Mouse (Mus musculus) spleen, adult 2 months (tissue): ENCODE data around the gene Syt6. TPM values are rescaled to one million over a fixed set of nuclear protein-coding genes. Genes with fewer than 3 reads are reported as not detected.

Source experiments
- DNase-seq, 2 experiments: peaks; one replicate each; pipeline versions ENCODE4 v3.0.0 to v3.0.0-alpha.2; 2012 to 2021; ENCODE audit warnings: low spot score in 2 of 2, low read depth in 1 of 2
- H3K27ac ChIP-seq: fragments of 200-500 bp; 2 replicates; pipeline ENCODE4 v1.5.1; 2012; ENCODE audit warnings: low read length, inconsistent platforms; ENCODE audit not compliant: insufficient read depth
- H3K27me3 ChIP-seq: fragments of 200-500 bp; 2 replicates; pipeline ENCODE4 v1.6.1; 2012; ENCODE audit warnings: mild to moderate bottlenecking, moderate library complexity, low read length, inconsistent platforms; ENCODE audit not compliant: control insufficient read depth, insufficient read depth
- H3K36me3 ChIP-seq: fragments of 200-500 bp; 2 replicates; pipeline ENCODE4 v1.6.1; 2012; ENCODE audit warnings: mild to moderate bottlenecking, low read length, inconsistent platforms; ENCODE audit not compliant: control insufficient read depth, insufficient read depth
- H3K4me1 ChIP-seq: fragments of 200-500 bp; 2 replicates; pipeline ENCODE4 v1.6.1; 2011; ENCODE audit warnings: inconsistent platforms; ENCODE audit not compliant: control insufficient read depth, insufficient read depth, insufficient read length
- H3K4me3 ChIP-seq: fragments of 200-500 bp; 2 replicates; pipeline ENCODE4 v1.5.1; 2011; ENCODE audit warnings: mild to moderate bottlenecking, inconsistent platforms; ENCODE audit not compliant: insufficient read depth, insufficient read length; ENCODE audit errors: extremely low read depth
- CTCF ChIP-seq: fragments of 200-500 bp; IDR thresholded peaks from 2 replicates; pipeline ENCODE4 v1.5.1; 2011; ENCODE audit warnings: mild to moderate bottlenecking, inconsistent platforms; ENCODE audit not compliant: insufficient read depth, insufficient read length, insufficient replicate concordance; ENCODE audit errors: extremely low read depth
- POLR2A ChIP-seq: fragments of 200-500 bp; IDR thresholded peaks from 2 replicates; pipeline ENCODE4 v1.6.1; 2011; ENCODE audit warnings: low read depth, low read length, inconsistent platforms
- WGBS: fragments of 180-500 bp; shearing (Covaris S2); methylation state at CpG from one replicate; pipeline ENCODE4 v1.1.7; 2018; 5-methylcytosine and 5-hydroxymethylcytosine counted together
- polyA plus RNA-seq: library from polyadenylated mRNA; depleted of rRNA; stranded (reverse); fragments of >200 nt; gene quantifications from 2 replicates; pipeline ENCODE4 v1.2.3, GENCODE M21; 2012

The Syt6 gene
- polyA plus RNA-seq, 1 experiment: 0.41 TPM

DNA sequence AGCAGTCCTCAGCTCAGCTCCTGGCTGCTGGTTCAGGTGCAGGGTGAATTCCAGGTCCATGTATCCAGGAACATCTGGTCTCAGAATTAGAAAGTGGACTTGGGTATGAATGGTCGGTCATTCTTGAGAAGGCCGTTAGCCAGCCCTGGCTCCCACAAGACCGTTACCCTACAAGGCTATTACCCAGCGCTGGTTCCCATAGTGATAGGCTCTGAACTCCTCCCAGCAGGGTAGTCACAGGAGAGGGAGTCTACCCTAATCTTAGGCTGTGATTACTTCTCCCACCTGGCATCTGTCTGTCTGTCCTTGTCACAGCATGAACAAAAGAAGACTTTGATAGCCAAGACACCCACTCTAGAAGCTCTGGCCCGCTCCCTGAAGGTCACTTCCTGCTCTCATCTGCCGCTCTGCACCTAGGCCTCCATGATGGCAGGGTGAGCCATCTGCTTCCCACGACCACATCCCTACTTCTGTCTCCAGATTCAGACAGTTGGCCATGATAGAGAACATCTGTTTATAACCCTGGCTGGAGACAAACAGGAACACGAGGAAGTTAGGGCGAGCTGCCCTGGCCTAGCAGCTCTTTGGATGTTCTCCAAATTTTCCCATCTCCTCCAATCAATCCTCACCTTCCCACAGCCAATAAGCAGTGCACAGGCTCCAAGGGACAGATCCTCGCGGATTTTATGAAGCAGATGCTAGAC, 72.3 kb downstream of the Syt6 start:
- H3K4me1 ChIP-seq: no peaks in the 10 kb centered on the region
- no peaks in the 10 kb centered on the region for H3K27me3 ChIP-seq
- H3K36me3 ChIP-seq: no peaks in the 10 kb centered on the region
- H3K27ac ChIP-seq: no peak overlapping the region
- WGBS: 86% methylated on average over 11 of the region's 11 CpGs
- H3K4me3 ChIP-seq: no peak overlapping the region
- no peak for DNase-seq
- TF ChIP-seq CTCF: no peak
- TF ChIP-seq POLR2A: no peak

DNA sequence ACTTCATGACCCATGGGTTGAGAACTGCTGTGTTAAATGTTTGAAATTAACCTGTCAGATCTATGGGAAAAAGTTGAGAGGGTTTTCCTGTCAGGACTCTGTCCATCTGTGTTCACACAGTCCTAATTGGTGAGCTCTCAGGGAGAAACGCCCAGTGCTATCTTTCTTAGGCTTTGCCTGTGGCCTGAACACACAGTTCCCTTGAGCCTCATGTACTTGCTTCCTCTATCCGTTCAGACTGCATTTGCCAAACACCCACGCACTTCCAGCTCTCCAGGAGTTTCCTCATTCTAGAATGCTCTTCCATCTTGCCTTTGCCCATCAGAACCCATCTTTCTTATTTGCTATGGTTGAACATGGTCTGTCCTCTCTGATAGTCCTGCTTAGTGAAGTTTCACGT, 73.5 kb downstream of the Syt6 start:
- 84% methylated on average over 4 of the region's 4 CpGs for WGBS
- H3K36me3 ChIP-seq: no peaks in the 10 kb centered on the region
- H3K4me3 ChIP-seq: no peak overlapping the region
- H3K4me1 ChIP-seq: no peaks in the 10 kb centered on the region
- H3K27ac ChIP-seq: no peak overlapping the region
- DNase-seq: no peak
- H3K27me3 ChIP-seq: no peaks in the 10 kb centered on the region
- no peak for TF ChIP-seq POLR2A
- TF ChIP-seq CTCF: no peak

DNA sequence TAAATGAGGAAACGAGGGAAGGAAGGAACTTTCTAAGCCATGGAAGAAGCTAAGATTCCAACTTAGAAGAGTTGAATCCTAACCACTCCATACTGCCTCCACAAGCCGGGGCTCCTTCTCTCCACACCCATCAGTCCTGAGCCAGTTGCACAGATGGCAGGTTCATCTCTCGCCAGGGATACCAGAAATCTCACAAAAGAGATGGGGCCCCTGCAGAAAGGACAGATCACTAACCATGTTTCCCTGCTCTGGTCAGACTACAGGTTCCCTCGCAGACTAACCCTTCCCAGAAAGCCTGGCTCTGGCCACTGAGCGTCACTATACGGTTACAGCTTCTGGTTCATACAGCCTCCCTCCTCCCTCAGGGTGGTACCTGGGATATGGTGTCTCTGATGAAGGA, 74.7 kb downstream of the Syt6 start:
- no peaks in the 10 kb centered on the region for H3K27me3 ChIP-seq
- TF ChIP-seq POLR2A: no peak
- no peak for TF ChIP-seq CTCF
- no peak overlapping the region for H3K4me3 ChIP-seq
- no peaks in the 10 kb centered on the region for H3K4me1 ChIP-seq
- H3K27ac ChIP-seq: no peak overlapping the region
- no peaks in the 10 kb centered on the region for H3K36me3 ChIP-seq
- 92% methylated on average over 6 of the region's 6 CpGs for WGBS
- DNase-seq: no peak

DNA sequence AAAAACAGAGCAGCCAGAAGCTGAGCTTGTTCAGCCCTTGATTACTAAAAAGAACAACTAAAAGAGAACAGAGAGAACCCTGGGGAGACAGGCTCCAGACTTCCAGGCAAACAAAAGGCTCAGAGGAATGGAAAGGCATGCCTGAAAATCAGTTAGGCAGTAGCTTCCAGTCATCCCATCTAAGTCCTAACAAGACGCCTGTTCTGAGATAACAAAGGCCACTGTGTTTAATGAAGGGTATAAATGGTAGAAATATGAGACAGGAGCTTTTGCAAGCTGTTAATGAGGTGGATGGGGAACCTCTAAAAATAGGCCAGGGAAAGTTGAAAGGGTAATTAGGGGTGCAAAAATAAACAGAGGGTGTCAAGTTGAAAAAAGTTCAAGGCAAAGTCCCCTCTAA, 75.4 kb downstream of the Syt6 start:
- Histone ChIP-seq H3K27me3 (no peaks in the 10 kb centered on the region), H3K27ac (no peak overlapping the region), H3K4me1 (no peaks in the 10 kb centered on the region), H3K4me3 (no peak overlapping the region), H3K36me3 (no peaks in the 10 kb centered on the region)
- WGBS: 92% methylated on average over 1 of the region's 1 CpGs
- TF ChIP-seq CTCF (no peak), POLR2A (no peak)
- no peak for DNase-seq

DNA sequence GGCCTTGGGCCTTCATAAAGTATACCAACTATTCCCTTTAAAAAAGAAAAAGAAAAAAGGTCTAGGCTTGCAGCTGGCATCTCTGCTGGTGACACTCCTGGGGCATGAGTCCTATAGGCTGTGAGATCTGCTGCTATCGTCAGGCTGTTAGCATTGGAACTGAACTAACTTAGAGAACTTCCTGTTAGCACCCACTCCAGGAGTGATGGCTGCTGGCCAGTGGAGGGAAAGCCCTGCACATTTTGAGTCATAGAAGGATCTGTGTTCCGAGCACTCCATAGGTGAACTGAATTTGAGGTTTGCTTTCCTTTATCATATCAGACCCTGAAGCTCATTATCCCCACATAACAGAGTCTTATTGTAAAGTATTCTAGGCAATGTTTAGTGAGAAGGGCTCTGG, 85.0 kb downstream of the Syt6 start:
- TF ChIP-seq CTCF: no peak
- TF ChIP-seq POLR2A: no peak

DNA sequence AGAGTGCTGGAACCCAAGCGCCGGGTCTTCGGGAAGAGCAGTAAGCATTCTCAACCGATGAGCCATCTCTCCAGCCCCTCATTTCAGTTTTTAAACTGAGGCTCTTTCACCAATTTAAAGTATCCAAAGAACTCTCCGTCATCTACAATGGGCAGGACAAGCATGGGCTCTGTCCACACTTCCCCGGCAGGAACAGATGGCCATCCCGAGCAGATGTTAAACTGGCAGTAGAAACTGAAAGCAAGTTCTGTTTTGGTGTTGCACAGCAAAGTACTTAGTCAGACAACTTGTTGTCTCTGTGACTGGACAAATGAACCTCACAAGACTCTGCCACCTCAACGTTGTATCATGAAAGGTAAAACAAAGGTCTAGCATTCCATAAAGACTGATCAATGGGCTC, 86.7 kb downstream of the Syt6 start:
- 85% methylated on average over 8 of the region's 8 CpGs for WGBS
- no peak overlapping the region for H3K4me3 ChIP-seq
- H3K27me3 ChIP-seq: no peaks in the 10 kb centered on the region
- H3K4me1 ChIP-seq: no peaks in the 10 kb centered on the region
- TF ChIP-seq POLR2A (no peak), CTCF (no peak)
- H3K27ac ChIP-seq: no peak overlapping the region
- DNase-seq: no peak
- H3K36me3 ChIP-seq: no peaks in the 10 kb centered on the region

More for the DNA sequence above, 85.0 kb downstream of the Syt6 start:
- Histone ChIP-seq H3K27ac (no peak overlapping the region), H3K36me3 (no peaks in the 10 kb centered on the region), H3K4me3 (no peak overlapping the region), H3K4me1 (no peaks in the 10 kb centered on the region), H3K27me3 (no peaks in the 10 kb centered on the region)
- DNase-seq: no peak
- 55% methylated on average over 2 of the region's 2 CpGs for WGBS

DNA sequence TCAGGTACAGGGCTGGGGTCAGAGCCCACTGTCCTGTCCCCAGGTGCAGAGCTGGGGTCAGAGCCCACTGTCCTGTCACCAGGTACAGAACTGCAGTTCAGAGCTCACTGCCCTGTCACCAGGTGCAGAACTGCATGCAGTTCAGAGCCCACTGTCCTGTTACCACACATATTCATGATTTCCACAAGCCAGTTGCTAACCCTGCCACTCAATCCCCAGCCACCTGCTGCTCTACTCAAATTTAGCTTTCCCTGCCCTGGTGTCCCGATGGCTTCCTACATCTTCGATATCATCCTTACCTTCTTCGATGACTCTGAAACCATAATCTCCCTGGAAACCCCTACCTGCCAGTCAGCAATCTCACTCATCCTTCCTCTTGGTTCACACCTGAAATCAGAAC, 88.4 kb downstream of the Syt6 start:
- no peak for TF ChIP-seq CTCF
- no peak for TF ChIP-seq POLR2A
- Histone ChIP-seq H3K4me1 (no peaks in the 10 kb centered on the region), H3K27ac (no peak overlapping the region), H3K27me3 (no peaks in the 10 kb centered on the region), H3K4me3 (no peak overlapping the region), H3K36me3 (no peaks in the 10 kb centered on the region)
- DNase-seq: no peak
- WGBS: 90% methylated on average over 3 of the region's 3 CpGs
